ENCODE assay signal across 8 mouse cellular contexts in genomic region chr10:93165416-93166381, GRCm38 (mm10). TPM values are rescaled to one million over a fixed set of nuclear protein-coding genes. Genes with fewer than 3 reads are reported as not detected.
DNase-seq lines count a peak whose midpoint lies in the region; ATAC-seq and TF ChIP-seq lines count a peak whose summit lies in the region.

No protein-coding gene starts in this region.

- peak overlapping the region; percentile 38; the same call in 1 of the 2 replicates for H3K9ac ChIP-seq in forebrain, embryonic 12.5 days
- no peak overlapping the region for H3K9ac ChIP-seq in limb, embryonic 15.5 days

- H3K27me3 ChIP-seq in forebrain, embryonic 12.5 days, result no peaks in the 10 kb centered on the region
- H3K27me3 ChIP-seq in limb, embryonic 15.5 days, result no peaks in the 10 kb centered on the region

- no peak for ATAC-seq in forebrain, embryonic 12.5 days (ENCODE audit: low FRiP score)
- ATAC-seq in limb, embryonic 15.5 days (ENCODE audit: insufficient number of reproducible peaks, low FRiP score, low TSS enrichment, low read depth), result no peak
- ATAC-seq in neutrophil, adult 5-6 weeks (ENCODE audit: extremely low read depth, insufficient number of reproducible peaks, low FRiP score, poor library complexity, severe bottlenecking), result peak; percentile 37

- DNase-seq in gastrocnemius, adult 2 months, result no peak
- no peak for DNase-seq in gastrocnemius, postnatal 4 days (ENCODE audit: low spot score in 2 of 2)
- DNase-seq in ES-CJ7 (ENCODE audit: low read depth, low spot score), result peak; percentile 83
- no peak for DNase-seq in ovary, adult 18-20 months (ENCODE audit: low spot score)
- DNase-seq in layer of hippocampus, postnatal 36 days, result no peak

- no peak for TF ChIP-seq CTCF in gastrocnemius, adult 2 months (IDR thresholded peaks at IDR 0.05)

- peak overlapping the region; percentile 74 for H3K27ac ChIP-seq in gastrocnemius, adult 2 months
- H3K27ac ChIP-seq in forebrain, embryonic 12.5 days, result peak overlapping the region; percentile 47
- H3K27ac ChIP-seq in limb, embryonic 15.5 days, result peak overlapping the region; percentile 44; the same call in 1 of the 2 replicates

- peaks cover 48% of the 10 kb centered on the region for H3K4me1 ChIP-seq in forebrain, embryonic 12.5 days
- H3K4me1 ChIP-seq in limb, embryonic 15.5 days, result peaks cover 26% of the 10 kb centered on the region

- peak overlapping the region; percentile 47 for H3K4me3 ChIP-seq in gastrocnemius, adult 2 months
- peak overlapping the region; percentile 16; the same call in 1 of the 2 replicates for H3K4me3 ChIP-seq in forebrain, embryonic 12.5 days (replicated peaks)
- H3K4me3 ChIP-seq in limb, embryonic 15.5 days, result no peak overlapping the region

- peak overlapping the region; percentile 34 for H3K4me2 ChIP-seq in forebrain, embryonic 12.5 days
- no peak overlapping the region for H3K4me2 ChIP-seq in limb, embryonic 15.5 days

- 6% methylated on average over 14 of the region's 14 CpGs for WGBS in forebrain, embryonic 12.5 days
- WGBS in limb, embryonic 15.5 days, result 31% methylated on average over 14 of the region's 14 CpGs

- intact Hi-C loops in gastrocnemius, adult 2 months (cut with DNase I), result no loop called here

- H3K9me3 ChIP-seq in forebrain, embryonic 12.5 days, result no peaks in the 10 kb centered on the region
- H3K9me3 ChIP-seq in limb, embryonic 15.5 days, result no peaks in the 10 kb centered on the region

- no peaks in the 10 kb centered on the region for H3K36me3 ChIP-seq in forebrain, embryonic 12.5 days (replicated peaks)
- no peaks in the 10 kb centered on the region for H3K36me3 ChIP-seq in limb, embryonic 15.5 days

RNA-seq across cellular contexts. Expression of gene Cdk17, which starts 5.0 kb away (rescaled TPM):
- 1 to 10 TPM; 5.4 to 6.1 TPM for total RNA-seq in gastrocnemius, adult 2 months (2021)
- total RNA-seq in gastrocnemius, postnatal 4 days (2021), result 10 to 100 TPM; 29.5 to 30.3 TPM
- 44.6 and 45.7 TPM in 2 replicates for polyA plus RNA-seq in forebrain, embryonic 12.5 days (2016; fragmentation: Nextera tagmentation; extraction: Ambion mirVana)
- polyA plus RNA-seq in limb, embryonic 15.5 days (2015; fragmentation: Nextera tagmentation; extraction: Ambion mirVana), result 11.2 and 15.2 TPM in 2 replicates
- total RNA-seq in neutrophil, adult 5-6 weeks (2017), result 122 and 126 TPM in 2 replicates
- total RNA-seq in layer of hippocampus, postnatal 36 days (2021), result 100 to 1,000 TPM; 193 to 200 TPM

Comparison
In these comparisons a context has a peak if more than half of its experiments do, and no peak if none do; other contexts are left out.
1. RNA of gene Cdk17, which starts 5.0 kb away (total RNA-seq): 193 to 200 TPM in layer of hippocampus, postnatal 36 days, 122 to 126 TPM in neutrophil, adult 5-6 weeks and 29.5 to 30.3 TPM in gastrocnemius, postnatal 4 days; 5.4 to 6.1 TPM in gastrocnemius, adult 2 months; every median in the first group is over 4 times any median in the second.
2. Peak in every context shown above with its lines, with median percentiles within 50 percentile points of each other: H3K27ac ChIP-seq.